Mouse (Mus musculus) ovary, postnatal 14 days (tissue): ENCODE results near the gene Cd52.
A peak's percentile ranks its signal among the peaks of the same experiment; 100 is the strongest.
"Not testable (repeated sequence)": the region's sequence is repeated elsewhere in the genome, so short reads cannot be mapped to it uniquely, and the experiment has no call there.

ENCODE experiments used
- DNase-seq: peaks from one replicate; pipeline ENCODE4 v3.0.0; 2022; ENCODE audit warnings: low spot score

The Cd52 gene

GRCm38 (mm10) chr4:134094923-134095547 is at the start of gene Cd52:
TSS of gene Cd52 (minus strand) at chr4:134095082.
- DNase-seq = no peak

- DNase-seq = not testable (repeated sequence)
Observed at GRCm38 (mm10) chr4:134144297-134144696, 49.4 kb upstream of the Cd52 start.

- DNase-seq = no peak
Observed at GRCm38 (mm10) chr4:134138857-134139256, 44.0 kb upstream of the Cd52 start.

- DNase-seq = no peak
Observed at GRCm38 (mm10) chr4:134136280-134136926, 41.5 kb upstream of the Cd52 start.

DNA sequence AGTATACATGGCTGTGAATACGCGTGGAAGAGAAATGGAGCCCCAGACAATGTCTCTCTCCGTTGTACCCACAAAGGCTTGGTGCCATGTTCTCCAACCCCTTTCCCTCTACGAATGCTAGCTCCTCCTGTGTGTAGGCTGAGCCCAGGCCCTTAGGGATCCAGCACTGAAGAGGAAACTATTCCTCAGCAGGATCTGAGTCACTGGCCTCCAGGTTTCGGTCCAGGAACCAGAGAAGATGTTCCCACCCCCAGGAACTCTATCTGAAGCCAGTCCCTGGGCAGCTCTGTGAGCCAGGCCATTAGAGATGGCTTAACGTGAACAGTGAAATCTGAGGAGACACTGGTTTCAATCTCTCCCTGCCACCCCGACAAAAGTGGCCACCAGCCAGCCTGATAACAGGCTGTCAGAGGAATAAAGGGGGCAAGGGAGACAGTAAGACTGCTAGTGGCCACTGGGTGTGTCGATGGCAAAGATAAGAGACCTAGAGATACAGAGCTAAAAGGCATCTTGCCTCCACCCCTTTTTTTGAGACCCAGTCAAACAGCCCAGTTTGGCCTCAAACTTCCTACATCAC is 37.7 kb upstream of the Cd52 start:
- DNase-seq = no peak

GRCm38 (mm10) chr4:134132117-134132516 is 37.2 kb upstream of the Cd52 start:
- no peak for DNase-seq

GRCm38 (mm10) chr4:134129482-134129881 is 34.6 kb upstream of the Cd52 start:
- DNase-seq = no peak

GRCm38 (mm10) chr4:134128983-134129362 is 34.1 kb upstream of the Cd52 start:
- no peak for DNase-seq

GRCm38 (mm10) chr4:134128221-134128982 is 33.5 kb upstream of the Cd52 start, which contains the start of gene Sh3bgrl3:
TSS of gene Sh3bgrl3 (minus strand) at chr4:134128789.
- peak; percentile 71 for DNase-seq

- no peak for DNase-seq
Observed at GRCm38 (mm10) chr4:134127793-134128192, 32.9 kb upstream of the Cd52 start.

DNA sequence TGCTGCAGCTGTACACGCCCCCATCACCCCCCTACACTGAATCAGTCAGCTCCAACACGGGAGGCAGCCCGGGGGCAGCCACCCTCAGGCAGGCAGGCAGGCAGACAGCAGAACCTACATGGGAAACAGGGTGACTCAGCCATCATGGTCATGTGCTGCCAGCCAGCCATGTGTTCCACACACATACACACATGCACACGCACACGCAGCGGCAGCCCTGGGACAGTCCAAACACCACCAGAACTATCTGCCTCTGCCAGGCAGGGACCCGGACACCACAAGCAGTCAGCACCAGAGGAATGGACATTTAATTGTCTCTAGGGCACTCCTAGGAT is 32.2 kb upstream of the Cd52 start:
- no peak for DNase-seq

DNA sequence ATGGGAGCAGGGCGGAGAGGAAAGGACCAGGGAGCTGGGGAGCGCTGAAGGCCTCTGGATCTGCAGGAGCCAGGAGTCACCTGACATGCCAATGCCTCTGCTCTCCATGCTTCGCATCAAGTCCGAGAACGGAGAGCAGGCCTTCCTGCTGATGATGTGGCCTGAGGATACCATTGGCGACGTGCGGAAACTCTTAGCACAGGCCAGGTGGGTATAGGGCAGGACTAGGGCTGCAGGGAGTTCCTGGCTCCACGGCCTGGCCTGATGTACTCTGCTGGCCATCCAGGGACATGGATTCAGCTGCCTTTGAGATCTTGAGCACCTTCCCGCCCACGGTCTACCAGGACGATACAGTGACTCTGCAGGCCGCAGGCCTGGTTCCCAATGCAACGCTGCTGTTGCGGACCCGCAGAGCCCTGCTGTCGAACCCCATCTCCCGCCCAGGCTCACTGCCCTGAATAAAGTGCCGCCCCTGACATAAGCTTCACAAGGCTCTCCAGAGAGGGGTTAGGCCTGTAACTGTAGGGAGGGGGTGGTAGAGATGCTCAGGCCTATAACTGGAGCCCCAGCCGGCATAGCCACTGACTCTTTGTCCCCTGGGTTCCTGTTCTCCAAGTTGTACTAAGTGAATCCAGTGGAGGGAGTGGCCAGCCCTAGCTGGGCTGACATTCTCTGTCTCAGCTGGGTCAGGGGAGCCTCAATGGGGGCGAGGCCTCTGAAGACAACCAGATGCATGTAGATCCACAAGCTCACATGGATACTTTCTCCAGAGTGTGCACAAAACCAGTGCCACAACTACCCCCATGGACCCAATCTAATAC is 31.6 kb upstream of the Cd52 start:
- no peak for DNase-seq

GRCm38 (mm10) chr4:134125383-134126060 is 30.6 kb upstream of the Cd52 start:
- no peak for DNase-seq

DNA sequence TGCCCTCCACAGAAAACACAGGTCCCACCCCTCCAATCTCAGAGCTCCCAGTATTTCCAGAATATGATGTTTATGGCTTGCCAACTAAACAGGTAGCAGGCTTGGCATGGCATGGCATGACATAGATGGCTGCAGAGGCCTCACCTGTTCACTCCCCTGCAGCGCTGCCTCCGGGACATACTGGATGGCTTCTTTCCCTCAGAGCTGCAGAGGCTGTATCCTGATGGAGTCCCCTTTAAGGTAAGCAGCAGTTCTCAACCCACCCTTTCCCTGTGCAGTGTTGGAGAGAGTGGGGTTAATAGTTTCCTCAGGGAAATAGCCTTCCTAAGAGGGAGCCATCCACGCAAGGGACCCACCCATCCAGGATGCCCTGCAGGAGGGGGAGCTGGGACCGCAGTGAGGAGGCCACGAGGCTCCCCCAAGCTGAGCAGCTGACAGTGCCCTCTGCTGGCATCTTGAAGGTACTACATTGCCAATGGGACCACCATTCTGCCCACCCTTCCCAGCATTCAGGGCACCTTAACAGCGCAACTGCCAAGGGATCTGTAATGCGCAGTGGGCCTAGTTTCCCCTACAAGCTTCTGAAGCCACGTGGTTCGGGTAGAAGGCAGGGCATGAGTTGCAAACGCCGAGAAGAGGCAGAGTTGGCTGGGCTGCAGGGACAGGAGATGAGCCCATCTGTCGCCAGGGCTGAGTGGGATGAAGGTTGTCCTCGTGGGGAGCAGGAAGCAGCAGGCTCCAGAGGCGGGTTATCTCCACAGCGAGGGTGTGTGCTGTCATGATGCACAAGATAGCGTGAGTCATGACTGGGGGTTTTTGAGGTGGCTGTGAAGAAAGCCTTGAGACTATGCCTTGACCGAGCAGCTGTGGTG is 29.0 kb upstream of the Cd52 start:
- DNase-seq = peak; percentile 38

DNA sequence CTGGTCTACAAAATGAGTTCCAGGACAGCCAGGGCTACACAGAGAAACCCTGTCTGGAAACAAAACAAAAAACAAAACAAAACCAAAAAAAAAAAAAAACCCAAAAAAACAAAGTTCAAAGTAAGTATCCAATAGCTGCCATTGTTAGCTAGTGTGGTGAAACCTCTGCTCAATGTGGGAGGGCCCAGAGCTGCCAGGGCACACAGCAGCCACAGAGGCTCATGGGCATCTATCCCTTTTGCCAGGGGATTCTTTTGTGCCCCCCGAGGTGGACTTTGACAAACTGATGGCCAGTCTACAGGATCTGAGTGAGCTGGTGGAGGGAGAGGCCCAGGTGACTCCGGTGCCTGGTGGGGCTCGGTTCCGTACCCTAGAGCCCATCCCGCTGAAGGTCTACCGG is 28.3 kb upstream of the Cd52 start:
- no peak for DNase-seq

GRCm38 (mm10) chr4:134122281-134122680 is 27.4 kb upstream of the Cd52 start:
- DNase-seq = no peak

DNA sequence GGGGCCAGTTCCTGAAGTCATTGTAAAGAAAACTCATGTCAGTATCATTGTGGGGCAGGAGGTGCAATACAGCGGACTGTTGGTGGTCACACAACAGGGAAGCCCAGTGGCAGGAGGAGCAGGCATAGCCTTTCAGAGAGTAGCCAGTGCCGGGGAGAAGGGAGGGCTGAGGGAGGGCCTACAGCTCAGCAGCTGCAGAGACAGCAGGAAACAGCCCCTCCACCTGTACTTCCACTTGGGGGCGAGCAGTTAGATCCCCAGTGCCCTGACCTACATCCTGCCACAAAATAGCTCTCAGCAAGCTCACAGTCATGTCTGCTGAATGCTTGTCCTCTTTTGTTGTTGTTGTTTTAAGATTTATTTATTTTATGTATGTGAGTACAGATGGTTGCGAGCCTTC is 26.7 kb upstream of the Cd52 start:
- no peak for DNase-seq

DNA sequence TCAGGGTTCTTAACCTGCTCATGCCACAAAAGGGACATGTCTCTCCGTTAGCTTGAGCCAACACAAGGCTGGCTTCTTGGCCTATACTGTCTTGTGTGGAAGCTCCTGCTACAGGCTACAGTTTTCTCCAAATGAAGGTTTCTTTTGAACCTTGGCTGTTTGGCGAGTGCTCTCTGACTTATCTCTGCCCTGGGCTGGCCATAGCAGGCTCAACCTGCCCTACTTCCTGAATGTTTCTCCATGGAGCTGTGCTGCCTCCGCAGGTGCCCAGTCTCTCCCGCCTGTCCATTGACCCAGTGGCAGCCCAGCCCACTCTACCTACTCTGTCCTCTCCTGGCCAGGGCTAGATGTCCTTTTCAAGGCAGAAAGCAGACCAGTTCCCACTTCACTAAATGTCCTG is 26.0 kb upstream of the Cd52 start:
- DNase-seq = no peak

DNA sequence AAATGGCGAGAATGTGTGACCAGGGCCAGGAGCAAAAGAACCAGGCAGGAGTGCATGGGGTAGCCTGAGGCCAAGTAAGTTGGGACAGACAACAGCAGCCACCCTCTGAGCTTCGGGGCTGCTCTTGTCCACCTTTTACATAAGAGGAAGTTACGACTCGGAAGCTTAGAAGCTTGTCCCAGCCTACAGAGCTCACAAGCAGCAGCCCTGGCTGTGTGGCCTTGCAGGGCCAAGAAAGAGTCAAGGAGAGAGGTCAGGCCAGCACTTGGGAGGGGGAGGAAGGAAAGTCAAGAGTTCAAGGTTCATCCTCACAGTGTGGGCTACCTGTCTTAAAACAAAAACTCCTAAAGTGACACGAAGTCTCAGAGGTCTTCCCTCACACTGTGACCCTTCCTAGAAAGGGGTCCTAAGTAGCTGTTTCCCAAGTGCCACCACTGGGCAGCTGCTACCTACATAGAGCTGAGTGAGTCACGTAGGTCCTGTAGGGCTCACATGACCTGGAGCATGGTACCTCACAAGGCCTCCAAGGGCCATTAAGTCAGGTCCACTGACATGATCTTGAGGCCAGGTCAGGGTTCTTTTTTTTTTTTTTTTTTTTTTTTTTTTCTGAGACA is 25.4 kb upstream of the Cd52 start:
- DNase-seq = no peak

DNA sequence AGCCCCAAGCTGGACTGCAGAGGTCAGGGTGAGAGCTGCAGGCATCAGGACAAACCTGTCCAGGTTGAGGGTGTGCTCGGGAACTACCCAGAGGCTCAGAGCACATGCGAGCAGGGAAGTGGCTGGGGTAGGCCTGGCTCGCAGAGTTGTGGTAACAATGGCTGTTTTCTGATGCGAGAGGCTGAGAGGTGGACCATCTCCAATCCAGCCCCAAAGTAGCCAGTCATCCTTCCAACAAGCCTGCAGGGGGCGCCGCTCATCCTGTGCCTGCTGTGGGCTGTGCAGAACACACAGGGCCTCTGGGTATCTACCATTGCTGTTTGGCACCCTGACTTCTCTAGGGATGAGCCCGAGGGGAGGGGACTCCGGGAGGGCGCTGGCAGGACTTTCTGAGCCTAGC is 24.8 kb upstream of the Cd52 start:
- DNase-seq = no peak
